ENCODE assay signal across 8 mouse cellular contexts in the genomic region with DNA sequence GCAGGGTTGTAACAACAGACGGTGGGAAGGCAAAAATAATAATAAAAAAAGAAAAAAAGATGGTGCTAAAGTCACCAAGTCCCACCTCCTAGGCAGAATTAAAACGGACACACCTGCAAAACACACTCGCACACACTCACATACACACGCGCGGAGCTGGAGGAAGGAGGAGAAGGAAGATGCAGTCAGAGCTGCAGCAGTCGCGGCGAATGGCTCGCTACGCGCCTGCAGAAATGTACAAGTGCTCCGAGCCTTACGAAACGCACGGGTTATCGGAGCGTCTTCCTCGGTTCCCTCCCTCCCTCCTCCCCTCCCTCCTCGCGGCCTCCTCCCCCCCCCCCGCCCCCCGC.
DNase-seq lines count a peak whose midpoint lies in the region; ATAC-seq lines count a peak whose summit lies in the region.

No protein-coding gene starts in this region.

- peak overlapping the region; percentile 87 for H3K4me2 ChIP-seq in heart, embryonic 11.5 days
- peak overlapping the region; percentile 73 for H3K4me2 ChIP-seq in embryonic facial prominence, embryonic 14.5 days (ENCODE audit: low read depth, low read length)
- H3K4me2 ChIP-seq in midbrain, embryonic 11.5 days, result peak overlapping the region; percentile 84

- no peak for ATAC-seq in heart, embryonic 11.5 days (replicated peaks; ENCODE audit: insufficient number of reproducible peaks, low FRiP score, low TSS enrichment)
- peak; percentile 20; the same call in 1 of the 2 replicates for ATAC-seq in embryonic facial prominence, embryonic 14.5 days (ENCODE audit: low read depth)
- peak; percentile 60 for ATAC-seq in midbrain, embryonic 11.5 days (ENCODE audit: low FRiP score)

- no peak overlapping the region for H3K9ac ChIP-seq in heart, embryonic 11.5 days (ENCODE audit: low read depth, low read length)
- H3K9ac ChIP-seq in embryonic facial prominence, embryonic 14.5 days (ENCODE audit: low read depth, low read length), result peak overlapping the region; percentile 55
- H3K9ac ChIP-seq in midbrain, embryonic 11.5 days (ENCODE audit: low read length), result peak overlapping the region; percentile 60

- 0% methylated on average over 19 of the region's 23 CpGs for WGBS in heart, embryonic 11.5 days (ENCODE audit: insufficient replicate concordance)
- WGBS in embryonic facial prominence, embryonic 14.5 days, result 0% methylated on average over 16 of the region's 23 CpGs
- WGBS in midbrain, embryonic 11.5 days, result under 1% methylated on average over 16 of the region's 23 CpGs

- H3K27me3 ChIP-seq in heart, embryonic 11.5 days (ENCODE audit: control insufficient read depth, insufficient read depth, low read length), result peaks cover 87% of the 10 kb centered on the region
- peaks cover 88% of the 10 kb centered on the region for H3K27me3 ChIP-seq in embryonic facial prominence, embryonic 14.5 days (replicated peaks; ENCODE audit: control insufficient read depth, insufficient read depth, low read length)
- H3K27me3 ChIP-seq in midbrain, embryonic 11.5 days (ENCODE audit: control insufficient read depth, insufficient read depth, low read length), result peaks cover 25% of the 10 kb centered on the region

- no peaks in the 10 kb centered on the region for H3K36me3 ChIP-seq in heart, embryonic 11.5 days (ENCODE audit: control insufficient read depth, insufficient read depth, low read length)
- H3K36me3 ChIP-seq in embryonic facial prominence, embryonic 14.5 days (ENCODE audit: control insufficient read depth, insufficient read depth, low read length), result no peaks in the 10 kb centered on the region
- H3K36me3 ChIP-seq in midbrain, embryonic 11.5 days (ENCODE audit: control insufficient read depth, insufficient read depth, low read length), result no peaks in the 10 kb centered on the region

- peak overlapping the region; percentile 56 for H3K4me3 ChIP-seq in heart, embryonic 11.5 days (ENCODE audit: low read depth, low read length)
- H3K4me3 ChIP-seq in embryonic facial prominence, embryonic 14.5 days (ENCODE audit: low read depth, low read length), result peak overlapping the region; percentile 48
- peak overlapping the region; percentile 53 for H3K4me3 ChIP-seq in midbrain, embryonic 11.5 days (ENCODE audit: low read depth, low read length)

- 0 out of 2 replicates have a peak, but pooled peaks cover 3% of the 10 kb centered on the region for H3K4me1 ChIP-seq in heart, embryonic 11.5 days (ENCODE audit: control insufficient read depth, insufficient read depth, low read length)
- no peaks in the 10 kb centered on the region for H3K4me1 ChIP-seq in embryonic facial prominence, embryonic 14.5 days (ENCODE audit: control insufficient read depth, insufficient read depth, low read length)
- 0 out of 2 replicates have a peak, but pooled peaks cover 5% of the 10 kb centered on the region for H3K4me1 ChIP-seq in midbrain, embryonic 11.5 days (ENCODE audit: control insufficient read depth, insufficient read depth, low read length)

- no peaks in the 10 kb centered on the region for H3K9me3 ChIP-seq in heart, embryonic 11.5 days (replicated peaks; ENCODE audit: control insufficient read depth, low read length)
- H3K9me3 ChIP-seq in embryonic facial prominence, embryonic 14.5 days (ENCODE audit: control insufficient read depth, low read length), result no peaks in the 10 kb centered on the region
- H3K9me3 ChIP-seq in midbrain, embryonic 11.5 days (ENCODE audit: control insufficient read depth, low read length), result no peaks in the 10 kb centered on the region

- no peak for DNase-seq in heart, postnatal 4 days
- DNase-seq in R1 (ENCODE audit: low read depth, low spot score), result peak; percentile 59
- peak; percentile 51 for DNase-seq in embryonic facial prominence, embryonic 14.5 days (ENCODE audit: low spot score)
- peak; percentile 17 to 31 for DNase-seq in kidney, postnatal 4 days
- DNase-seq in midbrain, embryonic 11.5 days (ENCODE audit: low spot score, missing footprints), result no peak
- DNase-seq in thymus, postnatal 0 days (ENCODE audit: low spot score), result peak; percentile 41
- no peak for DNase-seq in gastrocnemius, postnatal 4 days (ENCODE audit: low spot score in 2 of 2)

- H3K27ac ChIP-seq in heart, embryonic 11.5 days (ENCODE audit: low read depth, low read length), result no peak overlapping the region
- H3K27ac ChIP-seq in embryonic facial prominence, embryonic 14.5 days (replicated peaks; ENCODE audit: low read depth, low read length), result no peak overlapping the region
- H3K27ac ChIP-seq in midbrain, embryonic 11.5 days (ENCODE audit: low read depth, low read length), result peak overlapping the region; percentile 44; the same call in 1 of the 2 replicates

Comparison
In these comparisons a context has a peak if more than half of its experiments do, and no peak if none do; other contexts are left out.
1. DNase-seq: peak in R1 (single experiment), embryonic facial prominence, embryonic 14.5 days (single experiment), kidney, postnatal 4 days (2 of 2) and thymus, postnatal 0 days (single experiment); none in heart, postnatal 4 days (single experiment), midbrain, embryonic 11.5 days (single experiment) and gastrocnemius, postnatal 4 days (0 of 2).
2. Peak in every context shown above with its lines, with median percentiles within 50 percentile points of each other: H3K4me2 ChIP-seq and H3K4me3 ChIP-seq.